Mouse (Mus musculus): ENCODE data around the gene Cdyl.
"Not testable (repeated sequence)": the region's sequence is repeated elsewhere in the genome, so short reads cannot be mapped to it uniquely, and the experiment has no call there.

Gene Cdyl

GRCm38 (mm10) chr13:35832676-35833075, 173.0 kb downstream of the Cdyl start:
- no peak for DNase-seq (ENCODE audit: low read depth, low spot score)

- no peak for DNase-seq (ENCODE audit: low read depth, low spot score)
These were observed 174.3 kb downstream of the Cdyl start for GRCm38 (mm10) chr13:35833941-35834340.

- DNase-seq (ENCODE audit: low read depth, low spot score), result no peak
These were observed 176.0 kb downstream of the Cdyl start for GRCm38 (mm10) chr13:35835669-35836068.

GRCm38 (mm10) chr13:35836501-35836900, 176.9 kb downstream of the Cdyl start:
- not testable (repeated sequence) for DNase-seq (ENCODE audit: low read depth, low spot score)

- DNase-seq (ENCODE audit: low read depth, low spot score), result no peak
These were observed 180.5 kb downstream of the Cdyl start for GRCm38 (mm10) chr13:35840102-35840501.

GRCm38 (mm10) chr13:35843383-35843782, 183.8 kb downstream of the Cdyl start:
- DNase-seq (ENCODE audit: low read depth, low spot score), result no peak

- no peak for DNase-seq (ENCODE audit: low read depth, low spot score)
These were observed 185.7 kb downstream of the Cdyl start for GRCm38 (mm10) chr13:35845306-35845705.

GRCm38 (mm10) chr13:35848694-35849093, 189.1 kb downstream of the Cdyl start:
- no peak for DNase-seq (ENCODE audit: low read depth, low spot score)

GRCm38 (mm10) chr13:35851581-35851980, 191.9 kb downstream of the Cdyl start:
- DNase-seq (ENCODE audit: low read depth, low spot score), result no peak

- no peak for DNase-seq (ENCODE audit: low read depth, low spot score)
These were observed 193.4 kb downstream of the Cdyl start for GRCm38 (mm10) chr13:35852851-35853575.

GRCm38 (mm10) chr13:35857486-35857885, 197.9 kb downstream of the Cdyl start:
- no peak for DNase-seq (ENCODE audit: low read depth, low spot score)

GRCm38 (mm10) chr13:35860916-35861315, 201.3 kb downstream of the Cdyl start:
- DNase-seq (ENCODE audit: low read depth, low spot score), result no peak

GRCm38 (mm10) chr13:35870659-35871058, 211.0 kb downstream of the Cdyl start:
- DNase-seq (ENCODE audit: low read depth, low spot score), result peak; percentile 3

GRCm38 (mm10) chr13:35871107-35871506, 211.5 kb downstream of the Cdyl start:
- DNase-seq (ENCODE audit: low read depth, low spot score), result peak; percentile 35

GRCm38 (mm10) chr13:35875396-35875795, 215.8 kb downstream of the Cdyl start:
- no peak for DNase-seq (ENCODE audit: low read depth, low spot score)

GRCm38 (mm10) chr13:35878282-35878681, 218.6 kb downstream of the Cdyl start:
- DNase-seq (ENCODE audit: low read depth, low spot score), result no peak

GRCm38 (mm10) chr13:35879068-35879467, 219.4 kb downstream of the Cdyl start:
- DNase-seq (ENCODE audit: low read depth, low spot score), result no peak

GRCm38 (mm10) chr13:35879519-35879918, 219.9 kb downstream of the Cdyl start:
- DNase-seq (ENCODE audit: low read depth, low spot score), result no peak

- DNase-seq (ENCODE audit: low read depth, low spot score), result no peak
These were observed 221.0 kb downstream of the Cdyl start for GRCm38 (mm10) chr13:35880555-35881046.

GRCm38 (mm10) chr13:35886121-35886725, 226.6 kb downstream of the Cdyl start:
- peak; percentile 64 for DNase-seq (ENCODE audit: low read depth, low spot score)

- no peak for DNase-seq (ENCODE audit: low read depth, low spot score)
These were observed 233.2 kb downstream of the Cdyl start for GRCm38 (mm10) chr13:35892866-35893265.

GRCm38 (mm10) chr13:35905378-35905777, 245.7 kb downstream of the Cdyl start:
- peak; percentile 44 for DNase-seq (ENCODE audit: low read depth, low spot score)

GRCm38 (mm10) chr13:35905879-35906481, 246.3 kb downstream of the Cdyl start, which contains the start of gene Rpp40:
Rpp40 (minus strand) TSS chr13:35906359.
- DNase-seq (ENCODE audit: low read depth, low spot score), result peak; percentile 94

All from CD4-positive, CD25-positive, alpha-beta regulatory T cell, adult 2 months (primary cell).